Mouse (Mus musculus) monocyte, adult 5-6 weeks (primary cell): ENCODE measurements around the gene Nmrk2. TPM values are rescaled to one million over a fixed set of nuclear protein-coding genes. Genes with fewer than 3 reads are reported as not detected.
A peak's percentile ranks its signal among the peaks of the same experiment; 100 is the strongest.
"Not testable (repeated sequence)": the region's sequence is repeated elsewhere in the genome, so short reads cannot be mapped to it uniquely, and the experiment has no call there.

Experiments
- ATAC-seq: fragments of 153-309, 156-312 bp; replicated peaks from 2 replicates; pipeline ENCODE4 v1.8.0; 2017; ENCODE audit warnings: mild to moderate bottlenecking; ENCODE audit not compliant: low TSS enrichment, insufficient number of reproducible peaks, severe bottlenecking, poor library complexity, low FRiP score
- total RNA-seq: library from RNA; stranded (forward); fragments of 200-1000, 200-491, 200-594 nt; gene quantifications from 3 replicates; pipeline ENCODE4 v1.2.3, GENCODE M21; 2017

The Nmrk2 gene
- total RNA-seq, 1 experiment from 2014 or later, result not detected

DNA sequence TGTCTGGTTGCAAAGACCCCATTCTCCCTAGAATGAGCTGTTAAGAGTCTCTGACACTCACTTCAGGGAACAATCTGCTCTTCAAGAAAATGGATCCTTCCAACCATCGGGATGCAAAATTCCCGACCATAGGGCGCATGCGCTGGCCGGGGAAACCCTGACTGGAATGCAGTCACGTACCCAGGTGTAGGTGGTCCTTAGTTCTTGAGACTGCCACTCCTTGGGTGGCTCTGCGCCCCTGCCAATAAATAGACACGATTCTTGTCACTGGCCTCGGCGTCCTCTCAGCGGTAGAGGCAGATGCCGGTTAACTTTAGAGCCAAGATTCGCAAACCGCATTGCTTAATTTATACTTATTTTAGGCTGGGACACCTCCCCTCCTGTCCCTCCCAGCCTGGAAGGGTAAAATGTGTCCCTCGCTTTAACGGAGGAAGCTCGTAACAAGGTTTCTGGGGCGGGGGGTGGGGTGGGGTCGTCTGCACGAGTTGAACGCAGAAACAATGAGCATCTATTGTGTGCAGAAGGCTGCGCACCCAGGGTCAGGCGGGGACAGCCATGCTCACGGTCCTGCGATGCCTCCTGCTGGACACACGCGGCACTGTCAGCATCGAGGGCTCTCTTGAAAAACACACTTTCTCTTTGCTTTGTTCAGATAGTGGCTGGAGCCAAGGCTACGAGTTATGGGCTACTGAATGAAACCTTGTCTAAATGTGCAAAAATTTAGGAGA, 27.1 kb downstream of the Nmrk2 start:
- peak; percentile 57 for ATAC-seq

DNA sequence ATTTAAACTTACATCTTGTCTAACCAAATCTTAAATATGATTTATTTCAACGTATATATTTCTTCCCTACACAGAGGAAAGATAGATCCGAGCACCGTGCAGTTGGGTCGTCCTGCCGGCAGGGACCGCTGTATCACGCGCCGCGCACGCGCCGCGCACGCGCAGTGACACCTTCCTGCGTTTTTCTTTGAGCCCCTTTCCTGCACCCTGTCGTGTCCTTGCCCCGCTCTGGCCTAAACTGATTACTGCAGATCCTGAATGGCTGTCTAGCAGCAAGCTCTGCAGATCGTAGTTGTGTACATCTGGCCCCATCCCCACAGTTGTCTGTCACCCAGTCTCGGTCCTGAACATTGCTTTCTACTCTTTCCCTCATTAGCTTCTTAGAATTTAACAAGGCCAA, 28.7 kb downstream of the Nmrk2 start:
- ATAC-seq, result 0 out of 2 replicates have a peak, but pooled peaks have one; percentile 20

DNA sequence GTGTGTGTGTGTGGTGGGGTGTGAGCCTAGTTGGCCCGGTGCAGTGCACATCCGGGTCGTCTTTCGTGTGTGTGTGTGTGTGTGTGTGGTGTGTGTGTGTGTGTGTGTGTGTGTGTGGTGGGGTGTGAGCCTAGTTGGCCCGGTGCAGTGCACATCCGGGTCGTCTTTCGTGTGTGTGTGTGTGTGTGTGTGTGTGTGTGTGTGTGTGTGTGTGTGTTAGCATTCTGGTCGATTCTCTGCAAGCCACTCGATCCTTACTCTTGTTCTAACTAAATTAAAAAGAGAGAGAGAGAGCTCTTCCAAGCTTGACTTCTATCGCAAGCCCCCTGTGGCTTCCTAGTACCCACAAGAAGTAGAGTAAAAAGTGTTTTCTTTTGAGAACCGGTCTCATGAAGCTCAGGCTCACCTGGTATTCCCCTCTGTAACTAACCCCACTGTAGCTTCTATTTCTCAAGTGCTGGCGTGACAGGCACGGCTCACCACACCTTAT, 32.4 kb downstream of the Nmrk2 start:
- not testable (repeated sequence) for ATAC-seq

DNA sequence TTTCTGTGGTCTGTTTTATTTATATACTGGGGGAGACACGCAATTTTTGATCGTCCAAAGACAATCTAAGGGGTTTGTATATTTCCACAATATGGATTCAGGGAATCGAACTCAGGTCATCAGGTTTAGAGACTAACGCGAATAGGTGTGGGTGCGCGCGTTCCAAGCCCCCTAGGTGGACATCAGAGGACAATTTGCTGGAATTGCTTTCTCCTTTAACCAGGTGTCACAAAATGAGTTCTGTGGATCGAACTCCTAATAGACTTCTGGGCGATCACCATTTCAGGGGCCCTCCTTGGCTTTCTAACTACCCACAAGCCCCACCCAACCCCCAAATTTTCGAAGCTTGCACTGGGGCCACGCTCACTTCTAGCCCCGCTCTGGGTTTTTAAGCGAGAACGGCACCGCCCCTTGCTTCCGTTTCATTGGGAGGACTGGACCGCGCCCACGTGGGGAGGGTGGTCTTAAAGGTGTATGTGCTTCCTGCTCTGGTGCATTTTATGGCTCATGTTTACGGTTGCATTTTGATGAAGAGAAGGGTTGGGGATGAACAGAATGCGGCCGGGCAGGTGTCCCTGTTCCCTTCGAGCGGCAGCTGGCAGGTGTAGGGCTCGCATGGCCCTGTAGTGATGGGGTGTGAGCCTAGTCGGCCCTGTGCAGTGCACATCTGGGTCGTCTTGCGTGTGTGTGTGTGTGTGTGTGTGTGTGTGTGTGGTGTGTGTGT, 33.2 kb downstream of the Nmrk2 start:
- ATAC-seq, result peak; percentile 36

DNA sequence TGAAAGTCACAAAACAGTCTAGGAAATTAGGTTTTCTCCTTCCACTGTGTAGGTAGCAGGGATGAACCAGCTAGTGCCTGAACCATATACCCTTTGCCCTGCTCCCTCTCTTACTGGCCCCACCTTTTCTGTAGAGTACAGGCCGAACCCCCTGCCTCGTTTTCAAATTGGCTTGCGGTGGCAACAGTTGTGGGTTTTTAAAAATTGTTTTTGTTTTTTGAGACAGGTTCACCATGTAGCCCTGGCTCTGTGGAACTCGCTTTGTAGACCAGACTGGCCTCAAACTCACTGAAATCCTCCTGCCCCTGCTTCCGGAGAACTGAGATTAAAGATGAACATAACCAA, 33.8 kb downstream of the Nmrk2 start:
- peak; percentile 4; the same call in 1 of the 2 replicates for ATAC-seq

DNA sequence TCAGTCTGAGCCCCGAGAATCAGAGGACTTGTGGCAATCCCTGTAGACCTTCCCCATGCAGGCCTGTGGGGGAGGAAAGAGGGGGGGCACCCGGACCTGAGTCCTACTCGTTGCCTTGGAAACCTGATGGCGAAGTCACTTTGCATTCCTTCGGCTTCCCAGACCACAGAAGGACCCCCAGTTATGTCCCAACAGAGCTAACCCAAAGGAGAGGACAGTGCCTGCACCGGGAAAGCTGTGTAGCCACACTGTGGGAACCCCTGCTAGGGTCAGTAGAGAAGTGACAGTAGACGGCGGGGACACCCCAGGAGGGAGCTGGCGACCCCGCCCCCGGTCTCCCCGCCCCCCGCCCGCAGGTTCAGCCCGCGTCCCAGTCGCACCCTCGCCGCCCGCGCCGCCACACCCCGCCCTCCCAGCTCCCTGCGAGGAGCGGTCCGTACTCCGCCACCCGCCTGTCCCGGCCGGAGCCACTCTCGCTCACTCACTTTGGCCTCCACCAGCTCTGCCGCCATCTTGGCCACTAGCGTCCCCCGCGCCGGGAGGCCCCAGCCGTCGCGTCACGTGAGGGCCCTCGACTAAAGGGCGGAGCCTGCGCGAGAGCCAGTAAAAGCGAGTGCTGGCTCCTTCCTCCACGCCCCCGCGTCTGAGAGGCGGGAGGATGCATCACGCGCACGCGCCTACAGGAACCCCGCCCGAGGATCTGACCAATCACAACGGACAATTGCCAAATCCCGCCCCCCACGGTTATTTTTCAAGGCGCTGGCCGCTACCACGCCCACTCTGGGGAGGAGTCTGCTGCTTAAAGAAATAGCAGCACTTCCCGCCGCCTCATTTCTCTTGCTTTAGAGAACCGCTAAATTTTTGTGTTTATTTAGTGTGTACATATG, 34.4 kb downstream of the Nmrk2 start, which contains the start of gene Pias4:
Gene Pias4 (minus strand): TSS at position 724 of the 887 bp plus-strand sequence.
- ATAC-seq, result peak; percentile 89

DNA sequence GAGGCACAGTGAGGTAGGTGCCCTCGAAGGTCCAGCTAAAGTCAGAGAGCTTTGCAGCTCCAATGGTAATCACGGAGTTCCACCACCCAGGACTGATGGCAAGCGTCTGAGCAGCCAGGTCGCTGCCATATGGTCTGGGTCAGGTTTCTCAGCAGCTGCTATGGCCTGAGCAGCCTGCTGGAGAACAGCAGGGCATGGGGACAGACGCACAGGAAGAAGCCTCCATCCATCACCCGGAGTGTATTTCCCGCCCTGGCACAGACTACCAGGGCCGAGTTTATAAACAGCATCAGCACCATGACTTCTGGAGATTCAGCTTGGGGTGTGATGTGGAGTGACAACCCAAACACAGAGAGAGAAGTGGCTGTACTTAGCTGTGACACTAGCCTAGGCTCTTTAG, 36.7 kb downstream of the Nmrk2 start:
- no peak for ATAC-seq

DNA sequence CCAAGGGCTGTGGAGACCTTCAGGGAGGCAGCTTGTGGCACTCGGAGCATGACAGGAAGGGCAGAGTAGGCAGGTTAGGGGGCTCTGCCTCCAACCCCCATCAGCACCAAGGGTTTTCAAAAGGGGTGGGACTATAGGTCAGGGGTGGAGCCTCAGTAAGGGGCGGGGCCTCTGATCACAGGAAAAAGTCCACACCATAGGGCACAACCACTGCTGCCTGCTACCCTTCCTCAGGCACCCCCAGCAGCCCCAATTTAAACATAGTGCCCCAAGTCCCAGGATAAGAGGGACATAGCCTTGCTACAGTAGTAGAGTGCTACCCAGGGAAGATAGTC, 39.6 kb downstream of the Nmrk2 start:
- ATAC-seq, result no peak

DNA sequence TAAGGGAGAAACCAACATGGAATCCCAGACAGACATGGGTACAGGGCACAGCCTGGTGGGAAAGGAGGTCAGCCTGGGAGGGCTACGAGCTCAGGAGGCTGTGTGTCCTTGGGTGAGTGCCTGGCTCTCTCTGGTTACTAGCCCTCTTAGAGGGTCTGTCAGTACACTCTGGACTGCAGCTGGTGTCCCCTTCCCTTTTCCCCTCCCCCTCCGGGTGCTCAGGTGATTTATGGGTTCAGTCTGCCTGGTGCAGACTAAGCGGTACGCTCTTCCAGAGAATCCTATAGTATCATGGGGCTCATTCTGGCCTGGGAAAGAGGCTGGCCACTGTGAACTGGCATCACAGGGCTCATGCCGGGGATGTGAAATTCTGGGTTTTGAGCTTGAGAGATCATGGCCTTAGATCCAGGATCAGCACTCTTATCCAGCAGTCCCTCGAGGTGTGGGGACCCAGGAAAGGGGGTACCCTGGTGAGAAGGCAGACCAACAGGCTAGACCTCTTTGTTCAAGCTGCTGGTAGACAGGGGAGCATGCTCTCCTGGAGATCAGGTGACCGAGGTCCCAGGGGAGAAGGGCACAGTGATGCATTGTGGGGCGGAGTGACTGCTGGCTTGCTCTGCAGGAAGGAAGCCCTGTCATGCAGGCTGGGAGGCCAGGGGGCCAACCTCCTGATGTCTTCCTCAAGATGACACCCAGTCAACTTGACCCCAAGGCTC, 40.1 kb downstream of the Nmrk2 start:
- ATAC-seq, result peak; percentile 16; the same call in 1 of the 2 replicates

DNA sequence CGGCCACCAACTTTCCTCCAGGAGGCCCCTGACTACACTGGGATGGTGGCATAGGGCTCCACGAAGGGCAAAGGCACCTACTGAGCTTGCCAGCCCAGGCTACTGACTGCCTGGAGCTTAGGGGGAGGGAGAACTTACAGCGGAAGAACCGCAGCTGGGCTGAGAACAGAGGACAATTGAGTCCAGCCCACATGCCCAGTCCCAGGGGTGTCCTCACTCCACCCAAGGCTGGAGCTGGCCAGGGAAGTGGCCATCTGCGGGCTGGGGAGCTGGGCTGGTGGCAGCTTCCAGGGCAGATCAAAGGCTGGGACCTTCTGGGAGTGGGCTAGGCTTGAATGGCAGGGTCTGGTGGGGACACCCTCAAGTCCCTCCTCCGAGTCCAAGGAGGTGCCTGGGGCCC, 47.1 kb downstream of the Nmrk2 start:
- no peak for ATAC-seq

DNA sequence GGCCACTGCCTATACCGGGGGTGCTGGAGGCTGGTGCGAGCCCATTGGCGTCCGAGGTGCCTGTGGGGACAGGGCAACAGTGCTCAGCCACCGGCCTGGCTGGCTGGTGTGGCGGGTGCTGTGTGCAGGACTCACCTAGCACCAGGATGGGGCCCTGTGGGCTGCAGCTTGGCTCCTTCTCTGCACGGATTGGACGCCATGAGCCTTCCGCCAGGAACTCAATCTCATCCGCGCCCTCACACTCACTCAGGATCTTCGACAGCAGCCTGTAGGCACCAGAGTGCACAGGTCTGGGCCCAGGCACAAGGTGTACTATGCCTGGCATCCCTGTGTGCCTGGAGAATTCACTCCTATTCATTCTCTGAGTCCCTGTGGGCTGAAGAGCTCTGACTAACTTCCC, 47.5 kb downstream of the Nmrk2 start:
- ATAC-seq, result no peak

DNA sequence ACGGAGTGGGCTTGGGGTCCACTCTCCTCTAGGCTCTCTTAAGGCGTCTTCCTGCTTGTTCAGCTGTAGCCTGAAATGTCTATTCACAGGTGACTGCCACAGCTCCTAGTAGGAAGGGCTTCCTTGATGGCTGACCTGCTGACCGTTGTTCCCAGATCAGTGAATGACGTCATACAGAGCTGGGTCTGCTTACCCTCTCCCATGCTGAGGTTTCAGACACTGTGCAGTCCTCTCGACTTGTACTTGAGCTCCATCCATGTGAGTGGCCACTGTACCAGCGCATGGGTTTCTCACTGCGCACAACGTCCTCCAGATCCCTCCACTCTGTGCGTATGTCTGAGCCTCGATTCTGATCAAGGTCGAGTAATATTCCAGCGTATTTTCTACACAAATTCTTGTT, 49.2 kb downstream of the Nmrk2 start:
- ATAC-seq, result no peak

DNA sequence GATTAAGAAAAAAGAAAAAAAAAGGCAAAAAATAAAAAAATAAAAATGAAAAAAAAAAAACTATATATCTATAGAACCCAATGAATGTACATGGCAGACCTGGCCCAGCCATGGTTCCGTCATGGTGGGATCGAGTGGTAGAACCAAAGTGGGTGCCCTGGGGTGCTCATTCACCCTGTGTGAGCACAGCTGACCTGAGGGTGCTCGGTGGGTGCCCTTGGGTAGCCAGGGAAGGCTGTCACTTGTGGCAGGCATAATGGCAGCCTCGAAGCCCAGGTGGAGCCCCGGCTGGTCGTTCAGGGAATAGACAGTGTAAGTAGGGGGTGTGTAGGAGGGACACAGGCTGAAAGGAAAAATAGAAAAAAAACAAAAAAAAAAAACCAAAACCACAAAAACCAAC, 50.6 kb downstream of the Nmrk2 start:
- no peak for ATAC-seq

Other genes starting within 250 kb of the Nmrk2 start
- 0.10 TPM in 1 of 3 replicates, not detected in the others for gene Gng7, start 187.1 kb downstream of the Nmrk2 start, total RNA-seq
- 0.38 TPM in 1 of 3 replicates, not detected in the others for gene Diras1, start 176.4 kb downstream of the Nmrk2 start, total RNA-seq
- gene Slc39a3, start 164.6 kb downstream of the Nmrk2 start, total RNA-seq, result 4.5 to 9.9 TPM (median 7.3 TPM) in 3 replicates
- gene Sgta, start 141.9 kb downstream of the Nmrk2 start, total RNA-seq, result 27.8 to 50.9 TPM (median 31.5 TPM) in 3 replicates
- gene Thop1, start 132.0 kb downstream of the Nmrk2 start, total RNA-seq, result 2.5 to 3.6 TPM (median 2.8 TPM) in 3 replicates
- gene Creb3l3, start 103.2 kb downstream of the Nmrk2 start, total RNA-seq, result 0.39 TPM in 1 of 3 replicates, not detected in the others
- 62.4 to 77.3 TPM (median 66.5 TPM) in 3 replicates for gene Map2k2, start 96.1 kb downstream of the Nmrk2 start, total RNA-seq
- 28.4 to 40.6 TPM (median 30.5 TPM) in 3 replicates for gene Zbtb7a, start 66.8 kb downstream of the Nmrk2 start, total RNA-seq
- gene Pias4, start 34.1 kb downstream of the Nmrk2 start, total RNA-seq, result 13.0 to 24.9 TPM (median 21.2 TPM) in 3 replicates
- gene Eef2, start 25.4 kb downstream of the Nmrk2 start, total RNA-seq, result 1,029 to 1,258 TPM (median 1,077 TPM) in 3 replicates
- 30.4 to 45.3 TPM (median 37.3 TPM) in 3 replicates for gene Dapk3, start 19.0 kb downstream of the Nmrk2 start, total RNA-seq
- 0.49 TPM in 1 of 3 replicates, not detected in the others for gene 4930442H23Rik, start 18.2 kb downstream of the Nmrk2 start, total RNA-seq
- not detected in 3 replicates for gene Atcay, start 28.8 kb upstream of the Nmrk2 start, total RNA-seq
- gene Zfr2, start 31.1 kb upstream of the Nmrk2 start, total RNA-seq, result 0.10 to 0.58 TPM in 2 of 3 replicates, not detected in the other
- gene Matk, start 50.9 kb upstream of the Nmrk2 start, total RNA-seq, result 10.2 to 29.6 TPM (median 11.9 TPM) in 3 replicates
- 77.4 to 89.3 TPM (median 78.0 TPM) in 3 replicates for gene Mrpl54, start 64.9 kb upstream of the Nmrk2 start, total RNA-seq
- 8.9 to 13.4 TPM (median 11.5 TPM) in 3 replicates for gene Apba3, start 64.9 kb upstream of the Nmrk2 start, total RNA-seq
- 2.6 to 8.9 TPM (median 3.0 TPM) in 3 replicates for gene Tjp3, start 89.5 kb upstream of the Nmrk2 start, total RNA-seq
- gene Pip5k1c, start 90.9 kb upstream of the Nmrk2 start, total RNA-seq, result 47.3 to 69.4 TPM (median 50.3 TPM) in 3 replicates
- 24.5 to 34.3 TPM (median 25.5 TPM) in 3 replicates for gene Cactin, start 119.1 kb upstream of the Nmrk2 start, total RNA-seq
- gene Tbxa2r, start 126.7 kb upstream of the Nmrk2 start, total RNA-seq, result 0.19 TPM in 1 of 3 replicates, not detected in the others
- gene Gipc3, start 141.2 kb upstream of the Nmrk2 start, total RNA-seq, result not detected in 3 replicates
- 28.8 to 40.1 TPM (median 38.7 TPM) in 3 replicates for gene Hmg20b, start 148.4 kb upstream of the Nmrk2 start, total RNA-seq
- gene Mfsd12, start 155.4 kb upstream of the Nmrk2 start, total RNA-seq, result 5.3 to 9.6 TPM (median 6.3 TPM) in 3 replicates
- gene 4930404N11Rik, start 163.8 kb upstream of the Nmrk2 start, total RNA-seq, result 1.4 to 2.4 TPM in 2 of 3 replicates, not detected in the other
- 8.2 to 12.9 TPM (median 11.7 TPM) in 3 replicates for gene Fzr1, start 176.5 kb upstream of the Nmrk2 start, total RNA-seq
- 18.6 to 22.3 TPM (median 20.9 TPM) in 3 replicates for gene Dohh, start 182.4 kb upstream of the Nmrk2 start, total RNA-seq
- gene Gm48551, start 182.4 kb upstream of the Nmrk2 start, total RNA-seq, result 2.3 to 3.7 TPM in 2 of 3 replicates, not detected in the other
- not detected in 3 replicates for gene Gm48552, start 187.0 kb upstream of the Nmrk2 start, total RNA-seq
- gene Smim24, start 191.0 kb upstream of the Nmrk2 start, total RNA-seq, result 3.9 to 7.9 TPM (median 6.3 TPM) in 3 replicates